Mouse (Mus musculus): ENCODE results near the gene Gabpb1. TPM values are rescaled to one million over a fixed set of nuclear protein-coding genes. Genes with fewer than 3 reads are reported as not detected.
"Not testable (repeated sequence)": the region's sequence is repeated elsewhere in the genome, so short reads cannot be mapped to it uniquely, and the experiment has no call there.

Gene Gabpb1
- total and polyA plus RNA-seq, 3 experiments = 23.9 to 50.2 (median 50.1) TPM

DNA sequence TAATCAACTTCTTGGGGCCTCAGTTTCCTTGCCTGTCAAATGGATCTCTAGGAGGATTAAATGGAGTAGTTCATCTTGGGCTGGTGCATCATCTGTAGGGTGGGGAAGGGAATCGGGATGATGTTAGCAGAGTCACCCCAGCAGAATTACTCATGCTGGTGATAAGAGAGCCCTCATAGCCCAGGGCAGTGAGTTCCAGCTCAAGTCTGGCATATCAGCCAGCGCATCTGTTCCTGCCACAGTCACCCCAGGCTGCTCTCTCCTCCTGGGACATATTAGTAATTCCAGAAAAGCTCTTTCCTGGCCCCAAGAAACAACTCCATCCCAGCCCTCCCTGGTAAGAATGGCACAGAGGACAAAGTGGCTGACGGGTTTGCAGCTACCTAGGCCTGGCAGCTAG lies 60.8 kb downstream of the Gabpb1 start:
- dilution Hi-C loops (cut with MboI; ENCODE audit: extremely low pct_ligation_motif_present, extremely low pct_unique_long_range_greater_than_20kb, low sequenced_read_pairs) (no loop called here), in situ Hi-C loops (cut with MboI; ENCODE audit: low pct_ligation_motif_present, low pct_unique_long_range_greater_than_20kb, low sequenced_read_pairs) (no loop called here)
- H3K9ac ChIP-seq (ENCODE audit: insufficient read depth, low read depth) = no peak overlapping the region
- no peaks in the 10 kb centered on the region for H3K27me3 ChIP-seq (replicated peaks)
- TF ChIP-seq USF2 (conservative IDR thresholded peaks at IDR 0.05; ENCODE audit: low read depth, low read length) (no peak), MXI1 (IDR thresholded peaks at IDR 0.05; ENCODE audit: low read depth, low read length) (no peak), GABPA (IDR thresholded peaks at IDR 0.05; ENCODE audit: insufficient replicate concordance, low read depth, low read length) (no peak), ZC3H11A (IDR thresholded peaks at IDR 0.05; ENCODE audit: low read depth, low read length) (no peak), POLR2A (IDR thresholded peaks at IDR 0.05; ENCODE audit: low read depth, low read length) (no peak), MAZ (IDR thresholded peaks at IDR 0.05; ENCODE audit: low read depth, low read length) (no peak), PAX5 (IDR thresholded peaks at IDR 0.05; ENCODE audit: low read length) (no peak), TBP (conservative IDR thresholded peaks at IDR 0.05; ENCODE audit: low read depth, low read length) (no peak), HCFC1 (IDR thresholded peaks at IDR 0.05; ENCODE audit: low read depth, low read length) (no peak), EP300 (IDR thresholded peaks at IDR 0.05; ENCODE audit: low read length) (no peak), CHD1 (IDR thresholded peaks at IDR 0.05; ENCODE audit: low read depth, low read length) (no peak), SIN3A (IDR thresholded peaks at IDR 0.05; ENCODE audit: low read length) (no peak), UBTF (IDR thresholded peaks at IDR 0.05; ENCODE audit: low read depth, low read length) (no peak), TCF12 (IDR thresholded peaks at IDR 0.05; ENCODE audit: low read depth, low read length) (no peak), NELFE (IDR thresholded peaks at IDR 0.05; ENCODE audit: low read depth, low read length) (no peak), ETS1 (conservative IDR thresholded peaks at IDR 0.05; ENCODE audit: low read depth, low read length) (no peak), MEF2A (IDR thresholded peaks at IDR 0.05; ENCODE audit: borderline replicate concordance, low read depth, low read length) (no peak), MAFK (IDR thresholded peaks at IDR 0.05; ENCODE audit: insufficient replicate concordance, low read length) (no peak), MAX (IDR thresholded peaks at IDR 0.05; ENCODE audit: low read length) (no peak), SMC3 (IDR thresholded peaks at IDR 0.05; ENCODE audit: low read depth, low read length) (no peak)
- no peak overlapping the region for H3K4me2 ChIP-seq (ENCODE audit: insufficient read depth, low read depth, poor library complexity, severe bottlenecking)
- H3K4me3 ChIP-seq (replicated peaks in 1 of 3; ENCODE audit: low read depth in 2 of 3, low read length in 2 of 3, poor library complexity in 1 of 3) = no peak overlapping the region
- no peaks in the 10 kb centered on the region; a peak in 1 of 4 replicates for H3K4me1 ChIP-seq (ENCODE audit: control insufficient read depth in 1 of 2, insufficient read depth in 2 of 2)
- DNase-seq (ENCODE audit: extremely low read depth) = no peak
- no peaks in the 10 kb centered on the region for H3K79me2 ChIP-seq (replicated peaks; ENCODE audit: control insufficient read depth, extremely low read depth, insufficient read depth, poor library complexity, severe bottlenecking)
- H3K36me3 ChIP-seq (replicated peaks in 1 of 2; ENCODE audit: control insufficient read depth in 1 of 2, insufficient read depth in 1 of 2, low read length in 1 of 2) = no peaks in the 10 kb centered on the region
- H3K9me3 ChIP-seq (replicated peaks; ENCODE audit: low read length) = no peaks in the 10 kb centered on the region
- H3K27ac ChIP-seq (ENCODE audit: insufficient read depth, low read depth) = no peak overlapping the region

- in situ Hi-C loops (cut with MboI; ENCODE audit: low pct_ligation_motif_present, low pct_unique_long_range_greater_than_20kb, low sequenced_read_pairs) = loop anchor here (5.0 to 10.0 kb wide), 2 partner anchors 33 to 55 kb away; no protein-coding TSS in a partner anchor
- dilution Hi-C loops (cut with MboI; ENCODE audit: extremely low pct_ligation_motif_present, extremely low pct_unique_long_range_greater_than_20kb, low sequenced_read_pairs); H3K4me3 ChIP-seq (replicated peaks in 1 of 3; ENCODE audit: low read depth in 2 of 3, low read length in 2 of 3, poor library complexity in 1 of 3); H3K9me3 ChIP-seq (replicated peaks; ENCODE audit: low read length); DNase-seq (ENCODE audit: extremely low read depth); H3K27me3 ChIP-seq (replicated peaks); H3K79me2 ChIP-seq (replicated peaks; ENCODE audit: control insufficient read depth, extremely low read depth, insufficient read depth, poor library complexity, severe bottlenecking); H3K9ac ChIP-seq (ENCODE audit: insufficient read depth, low read depth); H3K4me1 ChIP-seq (ENCODE audit: control insufficient read depth in 1 of 2, insufficient read depth in 2 of 2); H3K4me2 ChIP-seq (ENCODE audit: insufficient read depth, low read depth, poor library complexity, severe bottlenecking); H3K27ac ChIP-seq (ENCODE audit: insufficient read depth, low read depth); H3K36me3 ChIP-seq (replicated peaks in 1 of 2; ENCODE audit: control insufficient read depth in 1 of 2, insufficient read depth in 1 of 2, low read length in 1 of 2): not testable (repeated sequence)
These were observed 66.5 kb downstream of the Gabpb1 start for GRCm38 (mm10) chr2:126609600-126609999.
